Mouse (Mus musculus) heart, postnatal 14 days (tissue): Measurements from ENCODE around the gene Mpg. TPM values are rescaled to one million over a fixed set of nuclear protein-coding genes. Genes with fewer than 3 reads are reported as not detected.

Source experiments
- DNase-seq, 2 experiments: peaks; one replicate each; pipeline ENCODE4 v3.0.0; 2021 to 2022
- intact Hi-C: fragments of 180-260 bp; cut with DNase I; formaldehyde crosslinking; loops from one replicate; pipeline ENCODE4 v1.15.1; 2025
- long read RNA-seq, 2 experiments: library from polyadenylated mRNA; stranded (forward); transcript quantifications; one replicate each; pipeline ENCODE4 v2.0.0; 2021
- total RNA-seq, 2 experiments: library from RNA; stranded (reverse); gene quantifications; 2 replicates each; pipeline ENCODE4 v1.2.3; 2021

The Mpg gene
- total RNA-seq: 1 to 10 TPM; 6.5 to 8.5 TPM
- long read RNA-seq, experiment 1, transcript Mpg-201 (4 exons, 1,737 nt): major isoform, 15 of 17 reads
- long read RNA-seq, experiment 1, partial matches to known transcripts: 0 of 17 reads
- long read RNA-seq, experiment 1, other reads (novel, unspliced or antisense): 2 of 17 reads
- long read RNA-seq, experiment 2, transcript Mpg-201 (4 exons, 1,737 nt): major isoform, 13 of 17 reads
- long read RNA-seq, experiment 2, partial matches to known transcripts: 1 of 17 reads
- long read RNA-seq, experiment 2, other reads (novel, unspliced or antisense): 3 of 17 reads

- intact Hi-C loops: no loop called here
- DNase-seq: peak; percentile 90 to 92
Observed at GRCm38 (mm10) chr11:32226124-32226871, at the start of gene Mpg. Mpg (plus strand) TSS chr11:32226505.

- intact Hi-C loops: no loop called here
- DNase-seq: no peak
Observed at GRCm38 (mm10) chr11:32178506-32178905, 47.8 kb upstream of the Mpg start.

GRCm38 (mm10) chr11:32181246-32181645 lies 45.1 kb upstream of the Mpg start:
- intact Hi-C loops: loop anchor here (5.0 kb wide), 1 partner anchor 121 kb away; the partner anchor contains the start of gene Hbq1a
- no peak for DNase-seq

- peak; percentile 85 to 90 for DNase-seq
- intact Hi-C loops: loop anchor here (2.0 to 5.0 kb wide), 4 partner anchors 57 to 139 kb away; partner anchors contain the start of genes Hbq1a and Hbq1b
Observed at GRCm38 (mm10) chr11:32181973-32182868, 44.1 kb upstream of the Mpg start.

- intact Hi-C loops: loop anchor here (5.0 kb wide), 1 partner anchor 118 kb away; the partner anchor contains the start of gene Hbq1a
- DNase-seq: no peak
Observed at GRCm38 (mm10) chr11:32184469-32184868, 41.8 kb upstream of the Mpg start.

- intact Hi-C loops: no loop called here
- DNase-seq: no peak
Observed at GRCm38 (mm10) chr11:32186031-32186430, 40.3 kb upstream of the Mpg start.

GRCm38 (mm10) chr11:32187256-32187655 lies 39.0 kb upstream of the Mpg start:
- no peak for DNase-seq
- intact Hi-C loops: no loop called here

- intact Hi-C loops: no loop called here
- DNase-seq: no peak
Observed at GRCm38 (mm10) chr11:32188881-32189280, 37.4 kb upstream of the Mpg start.

- intact Hi-C loops: no loop called here
- no peak for DNase-seq
Observed at GRCm38 (mm10) chr11:32189434-32189833, 36.9 kb upstream of the Mpg start.

GRCm38 (mm10) chr11:32190119-32190518 lies 36.2 kb upstream of the Mpg start:
- intact Hi-C loops: no loop called here

GRCm38 (mm10) chr11:32190603-32191110 lies 35.6 kb upstream of the Mpg start:
- DNase-seq: no peak
- intact Hi-C loops: no loop called here

More at GRCm38 (mm10) chr11:32190119-32190518, 36.2 kb upstream of the Mpg start:
- no peak for DNase-seq

- intact Hi-C loops: no loop called here
Observed at GRCm38 (mm10) chr11:32193156-32193555, 33.1 kb upstream of the Mpg start.

GRCm38 (mm10) chr11:32194086-32194485 lies 32.2 kb upstream of the Mpg start:
- DNase-seq: no peak

More at GRCm38 (mm10) chr11:32193156-32193555, 33.1 kb upstream of the Mpg start:
- no peak for DNase-seq

GRCm38 (mm10) chr11:32194626-32195025 lies 31.7 kb upstream of the Mpg start:
- DNase-seq: no peak
- intact Hi-C loops: no loop called here

More at GRCm38 (mm10) chr11:32194086-32194485, 32.2 kb upstream of the Mpg start:
- intact Hi-C loops: no loop called here

GRCm38 (mm10) chr11:32195867-32196540 lies 30.3 kb upstream of the Mpg start:
- intact Hi-C loops: no loop called here
- no peak for DNase-seq

GRCm38 (mm10) chr11:32196727-32197126 lies 29.6 kb upstream of the Mpg start:
- no peak for DNase-seq

GRCm38 (mm10) chr11:32197766-32198165 lies 28.5 kb upstream of the Mpg start:
- intact Hi-C loops: no loop called here
- DNase-seq: no peak

More at GRCm38 (mm10) chr11:32196727-32197126, 29.6 kb upstream of the Mpg start:
- intact Hi-C loops: no loop called here

GRCm38 (mm10) chr11:32198256-32198955 lies 27.9 kb upstream of the Mpg start:
- intact Hi-C loops: no loop called here
- no peak for DNase-seq

GRCm38 (mm10) chr11:32199230-32199629 lies 27.1 kb upstream of the Mpg start:
- intact Hi-C loops: no loop called here
- DNase-seq: no peak
